Mouse (Mus musculus) lung, postnatal 4 days (tissue): ENCODE results near the gene Phf11b.
A peak's percentile ranks its signal among the peaks of the same experiment; 100 is the strongest.
"Not testable (repeated sequence)": the region's sequence is repeated elsewhere in the genome, so short reads cannot be mapped to it uniquely, and the experiment has no call there.

Experiments used
- DNase-seq, 2 experiments: peaks; one replicate each; pipeline ENCODE4 v3.0.0; 2021

Phf11b gene

DNA sequence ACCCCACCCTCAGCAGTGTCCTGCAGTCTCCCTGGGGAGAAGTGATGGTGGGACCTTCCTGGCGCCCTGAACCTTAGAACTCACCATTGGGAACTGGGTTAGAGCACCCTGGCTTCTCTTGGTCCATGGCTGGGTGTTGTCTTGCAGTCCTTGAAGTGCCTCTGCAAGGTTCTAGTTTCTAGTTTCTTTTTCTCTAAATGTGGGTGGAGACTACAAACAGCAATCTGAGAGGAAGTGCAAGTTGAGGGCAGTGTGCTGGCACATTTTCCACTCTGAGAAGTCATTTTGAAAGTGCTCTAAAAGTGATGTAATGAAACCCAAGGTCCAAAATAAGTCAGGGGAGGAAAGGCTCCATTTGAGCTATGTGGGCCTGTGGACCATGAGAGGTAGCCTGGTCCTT, at the start of gene Phf11b:
TSS of gene Phf11b (minus strand) at position 163 of the 400 bp plus-strand sequence.
- DNase-seq, result peak; percentile 6 to 21

DNA sequence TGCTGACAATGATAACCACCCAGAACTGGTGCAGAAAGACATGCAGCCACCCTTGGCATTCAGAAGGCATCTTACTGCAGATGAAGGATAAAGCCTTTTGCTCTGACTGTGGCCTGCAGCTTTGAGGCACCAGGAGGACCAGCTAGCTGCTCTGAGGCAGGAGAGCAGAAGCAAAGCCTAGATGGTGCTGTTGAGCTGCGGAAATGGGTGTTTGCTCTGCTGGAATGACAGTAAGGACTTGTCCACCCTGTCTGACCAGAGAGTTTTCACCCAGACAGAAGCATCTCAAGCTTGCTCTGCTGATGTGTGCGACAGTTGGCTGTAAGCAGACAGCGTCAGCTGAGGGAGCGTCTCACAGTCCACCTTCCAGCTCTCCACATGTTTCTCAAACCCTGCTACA, 49.0 kb upstream of the Phf11b start:
- DNase-seq, result peak; percentile 30 to 62

DNA sequence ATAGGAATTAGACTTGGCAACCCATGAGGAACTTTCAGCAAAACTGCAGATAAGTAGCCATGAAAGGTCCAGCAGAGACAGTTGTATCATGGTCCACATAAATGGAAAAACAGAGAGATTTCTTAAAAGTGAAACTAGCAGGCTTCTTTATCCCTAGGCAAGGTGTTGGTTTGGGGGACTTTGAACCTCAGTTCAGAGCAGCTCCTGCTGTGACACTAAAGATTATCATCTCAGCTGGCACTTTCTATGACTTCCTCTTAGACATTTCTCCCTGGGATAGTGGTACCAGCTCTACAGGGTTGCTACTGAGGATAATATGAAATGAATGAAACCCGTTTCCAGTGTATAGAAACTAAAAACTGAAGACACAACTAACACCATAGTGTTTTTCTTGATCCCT, 48.4 kb upstream of the Phf11b start:
- DNase-seq, result no peak

DNA sequence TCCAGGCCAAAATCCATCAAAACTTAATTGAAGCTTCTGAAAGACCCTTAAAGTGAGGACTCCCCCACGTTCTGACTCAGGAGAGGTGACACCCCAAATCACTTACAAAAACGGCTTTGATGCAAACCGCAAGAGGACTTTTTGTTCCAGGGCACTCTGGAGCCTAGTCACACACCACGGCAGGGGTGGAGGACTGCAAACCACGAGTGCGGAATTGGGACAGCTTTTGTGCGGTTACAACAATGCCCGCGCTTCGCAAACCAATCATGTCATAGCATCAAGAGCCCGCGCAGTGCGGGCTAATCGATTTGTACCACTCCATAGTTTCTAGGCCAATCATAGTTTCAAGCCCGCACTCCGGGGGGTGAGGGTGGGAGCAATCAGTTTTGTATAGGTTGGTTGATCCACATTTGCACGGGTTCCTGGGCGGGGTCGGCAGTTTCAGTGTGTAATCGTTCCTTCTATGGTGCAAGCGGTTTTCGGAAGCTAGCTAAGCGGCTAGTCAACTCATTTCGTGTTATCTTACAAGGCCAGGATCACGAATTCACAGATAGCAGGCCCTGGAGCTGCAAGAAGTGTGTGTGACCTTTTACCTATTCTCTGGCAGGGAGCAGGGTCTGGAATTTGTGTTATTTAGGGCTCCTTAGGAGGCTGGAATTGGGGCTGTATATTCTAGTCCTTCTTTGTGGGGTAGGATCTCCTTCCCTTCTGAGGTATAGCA, 29.4 kb upstream of the Phf11b start:
- no peak for DNase-seq

DNA sequence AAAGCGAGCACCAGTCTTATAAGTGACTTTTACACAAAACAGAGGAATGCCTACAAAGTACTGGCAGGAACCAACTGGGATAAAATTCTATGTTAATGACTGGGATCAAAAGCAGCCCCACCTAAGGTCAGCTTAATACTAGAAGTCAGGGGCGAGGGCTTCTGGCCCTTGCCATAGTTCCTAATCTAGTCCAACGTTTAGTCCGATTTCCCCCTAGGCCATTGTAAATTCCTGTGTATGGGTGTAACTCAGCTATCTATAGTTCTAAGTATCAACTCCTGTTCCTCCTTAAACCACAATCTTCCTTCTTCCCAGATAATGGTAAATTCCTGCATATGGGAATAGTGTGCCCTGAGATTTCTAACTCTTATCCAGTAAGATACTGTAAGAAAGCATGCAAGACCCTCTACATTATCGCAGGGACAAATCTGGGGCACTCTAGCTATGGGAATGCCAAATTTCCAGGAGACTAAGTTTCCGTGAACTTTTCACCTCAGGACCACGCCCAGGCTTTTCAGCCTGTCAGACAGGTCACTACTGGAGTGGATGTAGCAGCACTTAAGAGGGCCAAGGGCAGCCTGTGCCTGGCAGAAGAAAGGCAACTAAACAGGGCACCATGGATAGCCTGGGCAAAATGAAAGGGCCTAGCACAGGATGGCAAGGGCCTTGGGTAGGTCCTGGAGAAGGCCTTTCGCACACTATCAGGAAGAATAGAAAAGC, 25.4 kb upstream of the Phf11b start:
- DNase-seq, result peak in 1 of 2 experiments; percentile 6

DNA sequence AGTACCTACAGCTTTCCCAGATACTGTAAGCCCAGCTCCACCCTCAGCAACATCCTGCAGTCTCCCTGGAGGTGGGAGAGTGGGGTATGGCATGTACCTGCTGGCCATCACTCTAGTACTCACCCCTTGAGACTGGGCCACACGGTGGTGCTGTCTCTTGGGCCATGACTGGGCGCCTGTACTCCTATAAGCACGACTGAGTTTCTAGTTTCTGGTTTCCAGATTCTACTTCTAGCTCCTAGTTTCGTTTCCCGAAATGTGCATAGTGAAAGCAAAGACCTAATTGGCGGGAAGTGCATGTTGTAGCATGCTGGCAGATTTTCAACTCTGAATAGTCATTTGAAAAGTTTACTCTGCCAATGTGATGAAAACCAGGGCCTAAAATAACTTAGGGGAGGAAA, 24.1 kb upstream of the Phf11b start, which contains the start of gene Phf11d:
TSS of gene Phf11d (minus strand) at position 227 of the 401 bp plus-strand sequence.
- peak; percentile 62 to 63 for DNase-seq

DNA sequence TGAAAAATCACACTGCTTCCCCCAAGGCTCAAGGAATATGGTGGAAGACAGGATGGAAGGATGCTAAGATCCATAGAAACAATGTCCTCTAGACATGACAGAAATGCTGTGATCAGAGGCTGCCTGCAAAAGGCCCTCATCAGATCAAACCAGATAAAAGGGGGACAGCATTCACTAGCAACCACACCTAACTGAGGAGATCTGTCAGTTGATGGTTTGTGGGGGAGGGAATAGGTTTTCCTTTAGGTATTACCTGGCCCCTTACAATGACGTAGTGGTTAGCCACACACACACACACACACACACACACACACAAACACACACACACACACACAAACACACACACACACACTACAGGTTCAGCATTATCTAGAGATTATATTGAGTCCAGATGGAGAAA, 1.6 kb downstream of the Phf11b start:
- DNase-seq, result no peak

DNA sequence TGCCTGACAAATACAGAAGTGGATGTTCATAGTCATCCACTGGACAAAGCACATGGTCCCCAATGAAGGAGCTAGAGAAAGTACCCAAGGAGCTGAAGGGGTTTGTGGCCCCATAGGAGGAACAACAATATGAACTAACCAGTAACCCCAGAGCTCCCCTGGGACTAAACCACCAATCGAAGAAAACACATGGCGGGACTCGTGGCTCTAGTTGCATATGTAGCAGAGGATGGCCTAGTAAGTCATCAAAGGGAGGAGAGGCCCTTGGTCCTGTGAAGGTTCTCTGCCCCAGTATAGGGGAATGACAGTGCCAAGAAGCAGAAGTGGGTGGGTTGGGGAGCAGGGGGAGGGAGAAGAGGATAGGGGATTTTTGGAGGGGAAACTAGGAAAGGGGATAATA, 5.1 kb downstream of the Phf11b start:
- DNase-seq, result not testable (repeated sequence)

DNA sequence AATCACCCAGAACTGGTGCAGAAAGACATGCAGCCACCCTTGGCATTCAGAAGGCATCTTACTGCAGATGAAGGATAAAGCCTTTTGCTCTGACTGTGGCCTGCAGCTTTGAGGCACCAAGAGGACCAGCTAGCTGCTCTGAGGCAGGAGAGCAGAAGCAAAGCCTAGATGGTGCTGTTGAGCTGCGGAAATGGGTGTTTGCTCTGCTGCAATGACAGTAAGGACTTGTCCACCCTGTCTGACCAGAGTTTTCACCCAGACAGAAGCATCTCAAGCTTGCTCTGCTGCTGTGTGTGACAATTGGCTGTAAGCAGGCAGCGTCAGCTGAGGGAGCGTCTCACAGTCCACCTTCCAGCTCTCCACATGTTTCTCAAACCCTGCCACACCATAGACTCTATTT, 10.7 kb downstream of the Phf11b start:
- peak; percentile 45 to 46 for DNase-seq

DNA sequence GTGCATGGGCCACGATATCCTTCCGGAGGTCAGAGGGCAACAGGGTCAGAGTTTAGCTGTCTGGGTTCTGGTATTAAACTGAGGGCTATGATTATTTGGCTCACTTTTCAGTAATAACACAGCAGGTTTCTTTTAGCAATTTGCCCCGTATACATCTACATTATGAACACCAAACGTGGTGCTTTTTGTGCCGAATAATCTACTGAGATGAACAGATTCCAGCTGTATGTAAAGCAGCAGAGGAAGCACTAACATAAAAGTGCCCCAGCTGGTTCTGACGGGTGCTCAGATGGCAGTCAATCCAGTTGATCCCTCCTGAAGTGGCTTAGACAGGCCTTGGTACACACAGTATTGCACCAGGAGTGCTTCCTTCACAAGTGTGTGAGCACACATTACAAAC, 21.2 kb downstream of the Phf11b start:
- not testable (repeated sequence) for DNase-seq

DNA sequence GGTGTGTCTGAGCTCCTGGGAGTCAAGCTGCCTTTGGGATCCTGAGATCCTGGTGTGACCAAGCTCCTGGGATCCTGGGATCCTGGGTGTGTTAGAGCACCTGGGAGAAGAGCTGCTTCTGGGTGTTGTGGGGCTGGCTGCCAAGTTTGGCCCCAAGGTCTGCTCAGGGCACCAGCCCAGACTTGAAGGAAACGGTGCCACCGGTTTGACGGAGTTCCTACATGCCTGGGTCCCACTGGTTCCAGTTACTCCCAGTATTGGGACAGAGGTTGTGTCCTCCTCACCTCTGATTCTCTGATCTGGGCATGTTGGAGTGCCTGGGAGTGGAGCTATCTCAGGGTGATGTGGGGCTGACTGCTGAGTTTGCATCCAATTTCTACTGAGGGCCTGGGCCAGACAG, 22.1 kb downstream of the Phf11b start:
- not testable (repeated sequence) for DNase-seq

DNA sequence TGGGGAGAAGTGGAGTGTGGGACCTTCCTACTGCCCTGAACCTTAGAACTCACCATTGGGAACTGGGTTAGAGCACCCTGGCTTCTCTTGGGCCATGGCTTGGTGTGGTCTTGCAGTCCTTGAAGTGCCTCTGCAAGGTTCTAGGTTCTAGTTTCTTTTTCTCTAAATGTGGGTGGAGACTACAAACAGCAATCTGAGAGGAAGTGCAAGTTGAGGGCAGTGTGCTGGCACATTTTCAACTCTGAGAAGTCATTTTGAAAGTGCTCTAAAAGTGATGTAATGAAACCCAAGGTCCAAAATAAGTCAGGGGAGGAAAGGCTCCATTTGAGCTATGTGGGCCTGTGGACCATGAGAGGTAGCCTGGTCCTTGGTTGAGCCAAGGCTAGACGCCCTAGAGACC, 43.8 kb downstream of the Phf11b start, which contains the start of gene Phf11a:
TSS of gene Phf11a (minus strand) at position 132 of the 400 bp plus-strand sequence.
- peak in 1 of 2 experiments; percentile 8 for DNase-seq

DNA sequence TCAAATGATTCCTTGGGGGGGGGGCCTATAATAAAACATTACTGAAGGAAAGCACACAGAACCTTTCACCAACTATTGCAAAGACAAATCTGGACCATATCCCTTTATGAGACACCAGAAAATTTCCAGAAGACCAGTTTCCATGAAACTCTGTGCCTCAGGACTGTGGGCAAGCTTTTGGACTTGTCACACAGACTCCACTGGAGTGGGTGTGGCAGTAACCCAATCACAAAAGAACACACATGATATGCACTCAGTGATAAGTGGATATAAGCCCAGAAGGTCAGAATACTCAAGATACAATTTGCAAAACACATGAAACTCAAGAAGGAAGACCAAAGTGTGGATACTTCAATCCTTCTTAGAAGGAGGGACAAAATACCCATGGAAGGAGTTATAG, 49.4 kb downstream of the Phf11b start:
- DNase-seq, result not testable (repeated sequence)

DNA sequence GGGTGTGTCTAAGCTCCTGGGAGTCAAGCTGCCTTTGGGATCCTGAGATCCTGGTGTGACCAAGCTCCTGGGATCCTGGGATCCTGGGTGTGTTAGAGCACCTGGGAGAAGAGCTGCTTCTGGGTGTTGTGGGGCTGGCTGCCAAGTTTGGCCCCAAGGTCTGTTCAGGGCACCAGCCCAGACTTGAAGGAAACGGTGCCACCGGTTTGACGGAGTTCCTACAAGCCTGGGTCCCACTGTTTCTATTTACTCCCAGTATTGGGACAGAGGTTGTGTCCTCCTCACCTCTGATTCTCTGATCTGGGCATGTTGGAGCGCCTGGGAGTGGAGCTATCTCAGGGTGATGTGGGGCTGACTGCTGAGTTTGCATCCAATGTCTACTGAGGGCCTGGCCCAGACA, 66.2 kb downstream of the Phf11b start:
- DNase-seq, result not testable (repeated sequence)
